Mouse (Mus musculus) liver, embryonic 14.5 days (tissue): ENCODE measurements around the gene Ptprd. TPM values are rescaled to one million over a fixed set of nuclear protein-coding genes. Genes with fewer than 3 reads are reported as not detected.

ENCODE experiments used
- ATAC-seq: fragments of 200-750 bp; cut with Nextera tagmentation; 2 replicates; pipeline ENCODE4 v1.8.0; 2017; ENCODE audit warnings: moderate number of reproducible peaks, mild to moderate bottlenecking, moderate library complexity; ENCODE audit not compliant: insufficient read depth
- DNase-seq, 3 experiments: peaks; one replicate each; pipeline ENCODE4 v3.0.0-alpha.2; 2012 to 2013; ENCODE audit warnings: low read depth in 3 of 3, low spot score in 3 of 3
- H3K27ac ChIP-seq: fragments of 300-500 bp; sonication (generic); 2 replicates; pipeline ENCODE4 v1.5.1; 2014; ENCODE audit warnings: moderate library complexity, mild to moderate bottlenecking, control low read depth, inconsistent platforms
- H3K27me3 ChIP-seq: fragments of 300-500 bp; sonication (generic); 2 replicates; pipeline ENCODE4 v1.6.1; 2014; ENCODE audit warnings: mild to moderate bottlenecking, low read length, moderate library complexity; ENCODE audit not compliant: control insufficient read depth, insufficient read depth
- H3K36me3 ChIP-seq: fragments of 300-500 bp; sonication (generic); replicated peaks from 2 replicates; pipeline ENCODE4 v1.6.1; 2014; ENCODE audit warnings: low read depth; ENCODE audit not compliant: control insufficient read depth, insufficient read depth
- H3K4me1 ChIP-seq, 2 experiments: fragments of 200-500 bp in 1 of 2; fragments of 300-500 bp in 1 of 2; sonication (generic) in 1 of 2; replicated peaks; 2 replicates each; pipeline ENCODE4 v1.6.1; 2012 to 2014; ENCODE audit warnings: antibody characterized with exemption in 1 of 2, inconsistent platforms in 1 of 2, low read length in 1 of 2; ENCODE audit not compliant: control insufficient read depth in 2 of 2, insufficient read depth in 2 of 2
- H3K4me2 ChIP-seq: fragments of 300-500 bp; sonication (generic); 2 replicates; pipeline ENCODE4 v1.6.1; 2014; ENCODE audit warnings: low read depth, mild to moderate bottlenecking, control low read depth, moderate library complexity
- H3K4me3 ChIP-seq, 2 experiments: fragments of 200-500 bp in 1 of 2; fragments of 300-500 bp in 1 of 2; sonication (generic) in 1 of 2; 2 replicates each; pipeline ENCODE4 v1.5.1; 2012 to 2014; ENCODE audit warnings: low read depth in 2 of 2, low read length in 2 of 2, mild to moderate bottlenecking in 2 of 2, control low read depth in 1 of 2, inconsistent platforms in 1 of 2, moderate library complexity in 1 of 2; ENCODE audit not compliant: insufficient read depth in 1 of 2
- H3K9ac ChIP-seq: fragments of 300-500 bp; sonication (generic); replicated peaks from 2 replicates; pipeline ENCODE4 v1.6.1; 2014; ENCODE audit warnings: mild to moderate bottlenecking, control low read depth, moderate library complexity
- H3K9me3 ChIP-seq: fragments of 300-500 bp; sonication (generic); 2 replicates; pipeline ENCODE4 v1.6.1; 2016; ENCODE audit warnings: low read length, mixed read lengths; ENCODE audit not compliant: control insufficient read depth
- CTCF ChIP-seq: IDR thresholded peaks from 2 replicates; pipeline ENCODE4 v1.5.1; 2016; ENCODE audit warnings: antibody characterized with exemption, low read depth, control low read depth
- EP300 ChIP-seq: IDR thresholded peaks from 2 replicates; pipeline ENCODE4 v1.6.1; 2016; ENCODE audit warnings: antibody characterized with exemption, low read depth
- WGBS: fragments of 180-500 bp; shearing (Covaris S2); extraction: QIAGEN DNeasy Blood & Tissue Kit; methylation state at CpG from one replicate; pipeline ENCODE4 v1.1.7; 2014; ENCODE audit not compliant: insufficient replicate concordance; 5-methylcytosine and 5-hydroxymethylcytosine counted together
- polyA plus RNA-seq, 2 experiments: library from polyadenylated mRNA; depleted of rRNA in 1 of 2; stranded (reverse) in 1 of 2; unstranded in 1 of 2; fragments of >200 nt; fragmentation: Nextera tagmentation in 1 of 2; extraction: Ambion mirVana in 1 of 2; gene quantifications; 2 replicates each; pipeline versions ENCODE4 v1.2.1 to v1.2.3; 2012 to 2014

Gene Ptprd
- polyA plus RNA-seq, 2 experiments = 1.5 to 2.8 TPM

- no peak overlapping the region for H3K9ac ChIP-seq
- no peak overlapping the region for H3K27ac ChIP-seq
- no peak for ATAC-seq
- no peaks in the 10 kb centered on the region for H3K4me1 ChIP-seq
- H3K4me2 ChIP-seq = no peak overlapping the region
- H3K27me3 ChIP-seq = no peaks in the 10 kb centered on the region
- WGBS = 11% methylated on average over 2 of the region's 2 CpGs
- no peak for TF ChIP-seq EP300
- no peaks in the 10 kb centered on the region for H3K9me3 ChIP-seq
- DNase-seq = no peak
- no peak overlapping the region for H3K4me3 ChIP-seq
- no peaks in the 10 kb centered on the region for H3K36me3 ChIP-seq
Measured at GRCm38 (mm10) chr4:76606808-76607207, 1605.0 kb downstream of the Ptprd start.

GRCm38 (mm10) chr4:76590722-76591121, 1621.0 kb downstream of the Ptprd start:
- Histone ChIP-seq H3K9me3 (no peaks in the 10 kb centered on the region), H3K4me3 (no peak overlapping the region), H3K4me1 (no peaks in the 10 kb centered on the region), H3K27ac (no peak overlapping the region), H3K27me3 (no peaks in the 10 kb centered on the region), H3K36me3 (no peaks in the 10 kb centered on the region), H3K4me2 (no peak overlapping the region), H3K9ac (no peak overlapping the region)
- DNase-seq (no peak), ATAC-seq (no peak)
- WGBS = 71% methylated on average over 1 of the region's 1 CpGs
- TF ChIP-seq EP300 = no peak
- TF ChIP-seq CTCF = no peak

- 62% methylated on average over 3 of the region's 3 CpGs for WGBS
- TF ChIP-seq EP300 (no peak), CTCF (no peak)
- Histone ChIP-seq H3K27me3 (no peaks in the 10 kb centered on the region), H3K4me2 (no peak overlapping the region), H3K9me3 (no peaks in the 10 kb centered on the region), H3K27ac (no peak overlapping the region), H3K4me3 (no peak overlapping the region), H3K36me3 (no peaks in the 10 kb centered on the region), H3K9ac (no peak overlapping the region), H3K4me1 (no peaks in the 10 kb centered on the region)
- no peak for ATAC-seq
- DNase-seq = no peak
Measured at GRCm38 (mm10) chr4:76583025-76583424, 1628.7 kb downstream of the Ptprd start.

DNA sequence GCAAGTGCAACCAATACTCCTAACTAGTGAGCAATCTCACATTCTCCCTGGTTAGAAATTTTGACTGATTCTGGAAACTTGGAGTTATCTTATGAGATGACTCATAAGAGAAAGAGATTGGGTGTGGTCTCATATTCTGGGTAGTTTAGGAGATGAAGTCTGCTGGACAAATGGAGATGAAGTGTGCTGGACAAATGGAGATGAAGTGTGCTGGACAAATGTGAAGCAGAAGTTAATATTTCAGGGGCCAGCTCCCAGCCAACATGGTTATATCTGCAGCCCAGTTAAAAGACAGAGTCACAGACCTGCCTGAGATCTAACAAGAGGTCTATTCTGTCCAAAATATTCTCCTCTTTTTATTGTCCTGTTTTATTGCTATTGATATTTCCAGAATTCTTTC, 1645.8 kb downstream of the Ptprd start:
- no peak for ATAC-seq
- H3K9ac ChIP-seq = no peak overlapping the region
- H3K4me1 ChIP-seq = no peaks in the 10 kb centered on the region
- TF ChIP-seq EP300 = no peak
- TF ChIP-seq CTCF = no peak
- H3K36me3 ChIP-seq = no peaks in the 10 kb centered on the region
- no peak overlapping the region for H3K4me2 ChIP-seq
- DNase-seq = no peak
- no peak overlapping the region for H3K4me3 ChIP-seq
- no peaks in the 10 kb centered on the region for H3K27me3 ChIP-seq
- no peaks in the 10 kb centered on the region for H3K9me3 ChIP-seq
- H3K27ac ChIP-seq = no peak overlapping the region

DNA sequence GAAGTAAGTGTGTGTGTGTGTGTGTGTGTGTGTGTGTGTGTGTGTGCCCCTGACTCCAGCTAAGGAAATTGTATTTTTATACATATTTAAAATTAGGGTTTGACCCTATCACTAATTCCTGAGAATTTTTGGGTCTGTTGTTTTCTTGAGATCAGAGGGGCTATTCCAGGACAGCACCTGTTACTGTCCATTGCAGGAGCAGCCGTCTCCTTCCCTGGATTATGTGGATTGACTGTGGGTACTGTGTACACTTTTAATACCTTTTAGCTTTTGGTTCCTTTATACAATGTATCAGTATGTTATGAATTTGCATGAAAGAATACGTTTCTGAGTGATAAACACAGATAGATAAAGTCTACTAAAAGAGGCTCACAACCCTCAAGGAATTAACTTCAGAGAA, 1670.0 kb downstream of the Ptprd start:
- WGBS = 45% methylated on average over 2 of the region's 2 CpGs
- H3K4me2 ChIP-seq = no peak overlapping the region
- ATAC-seq = no peak
- no peaks in the 10 kb centered on the region for H3K27me3 ChIP-seq
- DNase-seq = no peak
- H3K27ac ChIP-seq = no peak overlapping the region
- H3K36me3 ChIP-seq = no peaks in the 10 kb centered on the region
- H3K9me3 ChIP-seq = no peaks in the 10 kb centered on the region
- TF ChIP-seq EP300 = no peak
- no peak for TF ChIP-seq CTCF
- H3K9ac ChIP-seq = no peak overlapping the region
- no peak overlapping the region for H3K4me3 ChIP-seq
- no peaks in the 10 kb centered on the region for H3K4me1 ChIP-seq

GRCm38 (mm10) chr4:76532926-76533325, 1678.8 kb downstream of the Ptprd start:
- Histone ChIP-seq H3K4me2 (no peak overlapping the region), H3K36me3 (no peaks in the 10 kb centered on the region), H3K27ac (no peak overlapping the region), H3K4me1 (no peaks in the 10 kb centered on the region), H3K9me3 (no peaks in the 10 kb centered on the region), H3K27me3 (no peaks in the 10 kb centered on the region), H3K4me3 (no peak overlapping the region), H3K9ac (no peak overlapping the region)
- DNase-seq = no peak
- ATAC-seq = no peak
- WGBS = 23% methylated on average over 1 of the region's 1 CpGs
- no peak for TF ChIP-seq EP300
- TF ChIP-seq CTCF = no peak
